Mouse (Mus musculus) brain, adult 2 months (tissue): ENCODE measurements around the gene Notch2.
A peak's percentile ranks its signal among the peaks of the same experiment; 100 is the strongest.

Source experiments
- DNase-seq: peaks from one replicate; pipeline ENCODE4 v3.0.0; 2011; ENCODE audit warnings: low read depth, low spot score

Gene Notch2

GRCm38 (mm10) chr3:98050492-98051406, 37.4 kb downstream of the Notch2 start:
- DNase-seq: no peak

DNA sequence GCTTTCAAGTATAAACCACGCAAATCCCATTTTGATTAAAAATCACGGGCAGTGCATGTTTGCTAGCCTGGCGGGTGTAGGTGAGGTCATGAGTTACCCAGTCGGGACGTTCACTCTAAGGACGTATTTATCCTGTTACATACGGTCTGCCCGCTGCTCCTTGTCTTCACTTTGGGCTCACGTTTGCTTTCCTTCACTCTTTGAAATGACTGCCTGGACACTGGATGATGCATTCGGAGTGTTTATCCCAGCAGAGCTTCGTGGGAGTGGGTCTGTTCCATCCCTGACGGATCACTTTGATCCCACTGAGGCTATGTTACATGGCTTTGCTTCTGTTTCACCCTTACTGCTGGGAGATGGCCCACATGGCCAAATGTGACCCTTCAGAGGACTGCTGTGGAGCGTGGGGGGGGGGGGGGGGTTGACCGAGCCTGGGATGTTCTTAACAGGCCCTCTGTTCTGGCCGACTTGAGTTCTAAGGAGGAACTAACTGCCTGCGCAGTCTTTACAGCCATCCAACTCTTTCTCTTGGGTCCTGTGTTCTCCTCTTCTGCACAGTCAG, 38.2 kb downstream of the Notch2 start:
- no peak for DNase-seq

DNA sequence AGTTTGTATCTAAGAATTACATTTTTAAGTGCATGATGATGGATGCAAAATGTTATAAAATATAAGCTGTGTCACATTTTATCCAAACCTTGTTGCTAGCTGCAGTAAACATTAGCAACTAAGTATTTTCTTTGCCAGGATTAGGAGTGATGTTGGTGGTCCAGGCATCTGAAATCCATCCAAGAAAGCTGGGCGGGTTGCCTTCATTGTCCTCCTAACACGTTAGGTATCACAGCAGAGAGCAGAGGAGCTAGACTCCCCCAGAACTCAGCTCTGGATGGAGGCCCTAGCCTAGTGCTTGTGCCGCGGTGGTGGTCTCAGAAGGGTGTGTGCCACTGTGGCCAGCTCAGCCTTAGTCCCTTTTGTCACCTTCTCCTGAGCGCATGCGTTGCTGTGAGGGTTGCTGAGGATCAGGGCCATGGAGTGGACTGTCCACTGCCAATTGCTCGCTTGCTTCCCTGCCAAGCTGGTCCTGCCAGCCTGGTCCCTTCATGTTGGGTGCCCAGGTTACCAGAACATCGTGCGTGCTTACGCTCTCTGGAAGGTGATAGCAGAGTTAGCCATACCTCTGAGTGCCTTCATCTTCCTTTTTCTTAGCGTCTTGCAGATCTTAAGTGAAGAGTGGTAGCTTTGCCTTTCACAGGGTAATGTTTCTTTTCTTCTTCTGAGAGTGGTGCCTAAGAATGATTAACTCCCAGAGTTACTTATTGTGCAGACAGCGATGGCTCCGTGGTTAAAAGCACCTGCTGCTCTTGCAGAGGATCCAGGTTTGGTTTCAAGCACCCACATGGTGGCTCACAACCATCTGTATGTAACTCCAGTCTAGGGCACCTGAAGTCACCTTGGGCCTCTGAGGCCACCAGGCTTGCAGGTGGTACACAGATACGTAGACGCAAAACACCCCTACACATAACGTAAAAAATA, 39.4 kb downstream of the Notch2 start:
- DNase-seq: no peak

DNA sequence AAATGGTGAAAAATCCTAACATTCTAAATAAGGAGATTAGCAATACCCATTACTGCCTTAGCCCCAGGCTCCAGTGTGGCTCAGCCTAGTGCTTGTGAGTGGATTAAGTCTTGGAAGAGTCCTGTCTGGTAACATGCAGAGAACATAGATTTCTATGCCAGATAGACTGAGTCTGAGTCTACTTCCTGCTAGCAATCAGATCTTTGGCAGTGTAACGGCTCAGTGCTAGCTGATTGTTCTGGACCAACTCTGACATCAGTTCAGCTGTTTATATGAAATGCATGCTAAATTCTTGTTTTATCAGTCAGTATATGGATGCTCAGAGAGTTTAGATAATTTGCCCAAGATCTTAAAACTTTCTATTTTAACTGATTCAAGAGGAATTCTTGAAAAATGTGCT, 40.5 kb downstream of the Notch2 start:
- no peak for DNase-seq

GRCm38 (mm10) chr3:98054334-98055007, 41.1 kb downstream of the Notch2 start:
- DNase-seq: no peak

DNA sequence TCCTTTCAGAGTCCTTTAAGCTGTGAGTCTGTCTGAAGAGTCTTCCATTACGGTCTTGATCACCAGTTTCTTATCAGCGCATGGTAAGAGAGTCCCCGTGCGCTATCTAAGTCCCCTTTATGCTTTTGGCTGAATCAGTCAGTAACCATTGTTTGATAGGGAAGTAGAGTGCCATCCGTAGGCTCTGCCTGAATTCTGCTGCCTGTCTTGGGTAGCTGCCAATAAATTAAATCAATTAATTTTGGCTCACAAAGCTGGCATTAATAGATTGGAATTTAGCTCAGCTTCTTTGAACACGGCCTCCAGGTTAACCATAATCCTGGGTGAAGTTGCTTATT, 41.6 kb downstream of the Notch2 start:
- DNase-seq: no peak

DNA sequence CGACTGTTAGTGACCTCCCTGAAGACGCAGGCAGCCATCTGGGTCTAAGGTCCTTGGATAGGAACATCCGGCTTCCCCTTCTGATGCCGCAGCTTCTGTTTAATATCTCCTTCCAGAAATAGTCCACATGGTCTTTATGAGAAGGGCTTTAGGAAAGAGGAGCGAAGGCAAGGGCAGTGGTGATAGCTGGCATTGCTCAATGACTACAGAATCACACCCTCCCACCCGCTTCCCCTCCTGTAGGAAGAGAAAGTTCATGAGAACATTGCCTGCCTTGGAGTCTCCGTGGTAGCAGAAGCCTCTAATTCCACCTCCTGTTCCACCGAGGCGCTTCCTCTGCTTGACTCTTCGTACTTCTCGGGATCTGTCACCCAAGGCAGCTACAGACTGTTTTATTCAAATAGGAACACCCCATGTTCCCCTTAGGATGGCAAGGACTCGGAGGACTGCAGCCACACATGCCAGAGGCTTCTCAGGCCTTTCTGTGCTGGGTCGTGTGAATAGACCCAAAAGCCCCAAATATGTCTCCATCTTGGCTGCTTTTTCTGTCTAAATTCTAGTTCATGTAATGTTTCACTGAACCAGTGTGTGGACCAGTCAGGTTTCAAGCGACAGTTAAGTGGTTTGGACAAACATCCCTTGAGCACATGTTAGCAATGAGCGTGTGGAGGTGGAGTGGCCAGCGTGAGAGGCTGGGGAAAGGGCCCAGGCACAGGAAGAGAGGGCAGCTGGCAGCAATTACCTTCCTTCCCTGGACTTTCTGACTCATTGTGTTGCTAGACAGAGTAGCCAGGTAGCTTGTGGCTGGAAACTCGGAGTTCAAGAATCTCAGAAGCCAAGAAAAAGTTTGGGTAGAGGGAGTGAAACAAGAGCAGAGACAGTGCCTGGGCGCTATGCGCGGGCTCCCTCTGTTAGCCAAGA, 42.7 kb downstream of the Notch2 start:
- DNase-seq: peak; percentile 23

DNA sequence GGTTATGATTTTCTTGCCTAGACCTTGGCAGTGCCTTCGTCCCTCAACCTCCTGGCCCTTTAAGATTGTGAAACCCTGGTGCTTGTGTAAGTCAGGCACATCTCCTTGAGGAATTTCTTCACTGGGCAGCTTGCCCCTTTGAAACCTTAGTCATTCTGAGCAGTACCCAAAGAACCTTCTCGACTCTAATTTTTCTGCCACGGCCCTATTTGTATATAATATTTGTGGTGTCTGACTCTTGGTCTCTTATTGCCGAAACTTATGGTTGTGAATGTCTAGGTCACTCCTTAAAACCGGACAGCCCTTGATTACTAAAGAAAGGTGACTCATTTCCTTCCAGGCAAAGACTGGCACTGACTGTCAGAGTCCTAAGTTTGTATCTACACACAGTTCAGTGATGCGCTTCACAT, 43.6 kb downstream of the Notch2 start:
- no peak for DNase-seq

DNA sequence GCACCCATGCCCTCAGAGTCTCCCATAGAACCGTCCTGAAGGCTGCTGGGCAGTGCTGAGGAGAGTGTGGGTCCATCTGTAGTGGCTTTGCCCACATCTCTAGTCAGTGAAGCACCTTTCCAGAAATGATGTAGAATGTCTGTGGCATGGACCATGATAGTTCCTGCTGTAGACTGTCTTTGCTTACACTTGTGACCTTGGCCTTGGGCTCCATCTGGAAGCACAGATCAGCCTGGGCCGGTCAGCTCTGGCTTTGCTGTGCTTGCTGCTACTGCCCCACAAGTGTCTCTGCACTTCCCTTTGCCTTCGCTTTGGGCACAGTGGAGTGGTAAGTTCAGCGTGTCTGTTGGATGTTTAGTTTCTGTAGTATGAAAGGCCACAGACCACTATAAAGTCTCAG, 45.7 kb downstream of the Notch2 start:
- DNase-seq: no peak

GRCm38 (mm10) chr3:98060981-98061660, 47.8 kb downstream of the Notch2 start:
- no peak for DNase-seq

DNA sequence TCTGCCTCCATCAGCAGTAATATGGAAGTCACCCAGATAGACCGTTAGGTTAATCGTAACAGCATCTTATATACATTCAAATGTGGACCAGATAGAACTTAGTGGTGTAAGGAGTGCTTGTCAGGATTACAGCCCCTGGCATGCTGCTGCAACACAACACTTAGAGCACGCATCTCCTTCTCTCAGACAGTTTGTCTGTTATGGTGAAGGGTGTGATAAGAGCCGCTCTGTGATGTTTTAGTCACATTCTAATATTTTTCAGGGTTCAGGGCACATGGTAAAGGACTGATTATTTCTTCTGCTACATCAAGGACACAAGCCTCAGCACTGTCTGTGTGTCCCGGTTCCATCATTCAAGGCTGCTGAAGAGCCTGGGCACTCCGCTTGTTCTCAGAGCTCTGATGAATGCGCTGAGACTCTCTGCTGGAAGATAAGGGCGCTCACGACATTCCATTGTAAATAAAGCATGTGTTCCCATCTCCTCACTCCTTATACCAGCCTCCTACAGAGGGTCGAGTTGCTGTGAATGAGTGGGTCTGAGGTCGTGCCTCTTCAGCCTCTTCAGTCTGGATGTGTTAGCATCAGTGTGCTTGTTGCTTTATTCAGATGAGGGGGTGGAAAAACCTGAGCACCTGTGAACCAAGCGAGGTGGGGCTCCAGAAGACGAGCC, 48.5 kb downstream of the Notch2 start:
- no peak for DNase-seq

GRCm38 (mm10) chr3:98062591-98063185, 49.4 kb downstream of the Notch2 start:
- no peak for DNase-seq

- DNase-seq: peak; percentile 86
Observed at GRCm38 (mm10) chr3:98063186-98063771, 50.0 kb downstream of the Notch2 start.

DNA sequence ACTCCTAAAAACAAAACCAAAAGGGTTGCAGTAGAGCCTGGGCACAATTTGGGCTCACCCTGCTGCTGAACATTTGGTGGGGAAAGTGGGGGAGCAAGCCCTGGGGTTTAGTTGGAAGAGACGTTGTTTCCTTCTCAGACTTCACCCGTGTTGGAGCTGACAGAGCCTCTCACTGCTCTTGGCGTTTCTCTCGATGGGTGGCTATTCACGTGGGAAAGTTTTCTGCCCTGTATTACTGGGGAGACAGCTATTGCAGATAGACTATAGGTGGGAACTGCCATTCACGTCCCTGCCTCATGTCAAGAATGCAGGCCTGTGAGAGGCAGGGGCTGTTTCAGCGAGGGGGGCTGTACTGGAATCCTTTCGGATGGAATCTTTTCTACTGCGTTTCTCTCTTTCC, 50.5 kb downstream of the Notch2 start:
- no peak for DNase-seq

- no peak for DNase-seq
Observed at GRCm38 (mm10) chr3:98065004-98065403, 51.7 kb downstream of the Notch2 start.

DNA sequence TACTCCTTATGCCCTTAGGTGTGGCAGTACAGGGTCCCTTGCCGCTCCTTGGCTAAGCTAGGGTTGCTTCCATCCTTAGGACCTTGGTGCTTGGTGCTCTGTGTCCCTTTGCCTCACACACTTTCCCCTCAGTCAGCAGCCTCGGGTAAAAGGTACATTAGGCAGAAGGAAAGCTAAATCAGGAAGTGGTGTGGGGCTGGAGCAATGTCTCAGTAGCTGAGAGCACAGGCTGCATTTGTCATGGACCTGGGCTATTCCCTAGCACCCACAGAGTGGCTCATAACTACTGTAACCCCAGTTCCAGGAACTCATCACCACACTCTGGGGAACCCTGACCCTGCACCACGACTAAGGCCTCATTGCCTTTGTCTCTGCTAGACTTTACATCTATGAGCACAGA, 53.1 kb downstream of the Notch2 start:
- no peak for DNase-seq

DNA sequence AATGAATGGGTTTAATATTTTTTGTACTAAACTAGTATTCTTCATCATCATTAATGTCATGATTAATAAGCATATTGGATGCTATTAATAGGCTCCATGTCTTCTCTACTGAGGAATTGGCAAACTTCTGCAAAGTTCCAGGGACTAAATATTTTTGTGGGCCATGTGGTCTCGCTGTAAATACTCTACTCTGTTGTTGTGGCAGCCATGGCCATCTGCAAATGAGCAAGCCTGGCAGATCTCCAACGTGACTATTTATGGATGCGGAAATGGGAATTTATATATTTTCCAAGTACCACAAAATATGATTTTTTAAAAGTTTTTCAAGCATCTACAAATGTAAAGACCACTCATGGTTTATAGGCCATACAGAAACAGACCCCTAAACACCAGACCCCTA, 54.1 kb downstream of the Notch2 start:
- peak; percentile 72 for DNase-seq

GRCm38 (mm10) chr3:98067852-98068491, 54.6 kb downstream of the Notch2 start:
- peak; percentile 73 for DNase-seq
